Mouse (Mus musculus) stomach, embryonic 16.5 days (tissue): ENCODE measurements around the gene Gdf5. TPM values are rescaled to one million over a fixed set of nuclear protein-coding genes. Genes with fewer than 3 reads are reported as not detected.
A peak's percentile ranks its signal among the peaks of the same experiment; 100 is the strongest.

Source experiments
- ATAC-seq: fragments of 200-750 bp; cut with Nextera tagmentation; 2 replicates; pipeline ENCODE4 v1.8.0; 2017; ENCODE audit warnings: moderate number of reproducible peaks, moderate TSS enrichment; ENCODE audit not compliant: insufficient read depth, low FRiP score
- H3K27ac ChIP-seq: fragments of 300-500 bp; sonication (generic); 2 replicates; pipeline ENCODE4 v1.5.1; 2014; ENCODE audit warnings: low read length
- H3K27me3 ChIP-seq: fragments of 300-500 bp; sonication (generic); 2 replicates; pipeline ENCODE4 v1.6.1; 2014; ENCODE audit warnings: low read length, control low read depth, mixed read lengths; ENCODE audit not compliant: control insufficient read depth, insufficient read depth
- H3K36me3 ChIP-seq: fragments of 300-500 bp; sonication (generic); 2 replicates; pipeline ENCODE4 v1.6.1; 2014; ENCODE audit warnings: low read length; ENCODE audit not compliant: control insufficient read depth, insufficient read depth
- H3K4me1 ChIP-seq: fragments of 300-500 bp; sonication (generic); 2 replicates; pipeline ENCODE4 v1.6.1; 2014; ENCODE audit warnings: low read length, control low read depth, mixed read lengths; ENCODE audit not compliant: control insufficient read depth, insufficient read depth
- H3K4me2 ChIP-seq: fragments of 300-500 bp; sonication (generic); 2 replicates; pipeline ENCODE4 v1.6.1; 2014; ENCODE audit warnings: low read depth, low read length, mixed read lengths
- H3K4me3 ChIP-seq: fragments of 300-500 bp; sonication (generic); replicated peaks from 2 replicates; pipeline ENCODE4 v1.5.1; 2014; ENCODE audit warnings: mild to moderate bottlenecking, low read length
- H3K9ac ChIP-seq: fragments of 300-500 bp; sonication (generic); 2 replicates; pipeline ENCODE4 v1.6.1; 2014; ENCODE audit warnings: low read length
- H3K9me3 ChIP-seq: fragments of 300-500 bp; sonication (generic); replicated peaks from 2 replicates; pipeline ENCODE4 v1.6.1; 2016; ENCODE audit warnings: low read length, control low read depth; ENCODE audit not compliant: control insufficient read depth
- WGBS: fragments of 180-500 bp; shearing (Covaris S2); extraction: QIAGEN DNeasy Blood & Tissue Kit; methylation state at CpG from one replicate; pipeline ENCODE4 v1.1.7; 2014; 5-methylcytosine and 5-hydroxymethylcytosine counted together
- polyA plus RNA-seq: library from polyadenylated mRNA; unstranded; fragments of >200 nt; fragmentation: Nextera tagmentation; extraction: Ambion mirVana; gene quantifications from 2 replicates; pipeline ENCODE4 v1.2.1, GENCODE M21; 2015

The Gdf5 gene
- polyA plus RNA-seq, 1 experiment from 2014 or later: 1.3 TPM

GRCm38 (mm10) chr2:155962991-155963390 lies 17.8 kb upstream of the Gdf5 start:
- ATAC-seq: no peak
- Histone ChIP-seq H3K36me3 (peaks cover 16% of the 10 kb centered on the region), H3K4me3 (no peak overlapping the region), H3K27me3 (no peaks in the 10 kb centered on the region), H3K4me1 (0 out of 2 replicates have a peak, but pooled peaks cover 3% of the 10 kb centered on the region), H3K27ac (no peak overlapping the region), H3K4me2 (no peak overlapping the region), H3K9me3 (no peaks in the 10 kb centered on the region), H3K9ac (no peak overlapping the region)
- 21% methylated on average over 1 of the region's 1 CpGs for WGBS

- Histone ChIP-seq H3K4me3 (no peak overlapping the region), H3K27me3 (no peaks in the 10 kb centered on the region), H3K27ac (no peak overlapping the region), H3K4me1 (peaks cover 6% of the 10 kb centered on the region; the same call in 1 of the 2 replicates), H3K4me2 (no peak overlapping the region), H3K9me3 (no peaks in the 10 kb centered on the region), H3K9ac (no peak overlapping the region), H3K36me3 (peaks cover 16% of the 10 kb centered on the region)
- no peak for ATAC-seq
- WGBS: 79% methylated on average over 10 of the region's 10 CpGs
These were observed 16.7 kb upstream of the Gdf5 start for GRCm38 (mm10) chr2:155961862-155962261.

GRCm38 (mm10) chr2:155959981-155960380 lies 14.8 kb upstream of the Gdf5 start:
- WGBS: 70% methylated on average over 5 of the region's 5 CpGs
- Histone ChIP-seq H3K9ac (no peak overlapping the region), H3K36me3 (peaks cover 5% of the 10 kb centered on the region; the same call in 1 of the 2 replicates), H3K4me3 (no peak overlapping the region), H3K4me2 (no peak overlapping the region), H3K4me1 (peaks cover 6% of the 10 kb centered on the region; the same call in 1 of the 2 replicates), H3K9me3 (no peaks in the 10 kb centered on the region), H3K27me3 (no peaks in the 10 kb centered on the region), H3K27ac (no peak overlapping the region)
- ATAC-seq: no peak

GRCm38 (mm10) chr2:155956134-155957059 lies 11.2 kb upstream of the Gdf5 start, which contains the start of gene Cep250:
Gene Cep250, plus strand, starts transcription at chr2:155956458.
- Histone ChIP-seq H3K9ac (peak within 1 kb of the TSS; percentile 90), H3K4me3 (peak within 1 kb of the TSS; percentile 71), H3K36me3 (no peaks in the 10 kb centered on the region), H3K27me3 (no peaks in the 10 kb centered on the region), H3K9me3 (no peaks in the 10 kb centered on the region), H3K27ac (peak within 1 kb of the TSS; percentile 82), H3K4me1 (peaks cover 6% of the 10 kb centered on the region; the same call in 1 of the 2 replicates), H3K4me2 (peak within 1 kb of the TSS; percentile 54)
- under 1% methylated on average over 59 of the region's 59 CpGs for WGBS
- peak; percentile 98 for ATAC-seq

- Histone ChIP-seq H3K27me3 (no peaks in the 10 kb centered on the region), H3K36me3 (no peaks in the 10 kb centered on the region), H3K4me2 (no peak overlapping the region), H3K4me3 (no peak overlapping the region), H3K27ac (no peak overlapping the region), H3K9ac (no peak overlapping the region), H3K4me1 (no peaks in the 10 kb centered on the region), H3K9me3 (no peaks in the 10 kb centered on the region)
- no peak for ATAC-seq
These were observed 6.8 kb upstream of the Gdf5 start for GRCm38 (mm10) chr2:155952006-155952405.

GRCm38 (mm10) chr2:155949362-155949761 lies 4.2 kb upstream of the Gdf5 start:
- WGBS: 45% methylated on average over 6 of the region's 6 CpGs
- Histone ChIP-seq H3K27me3 (no peaks in the 10 kb centered on the region), H3K4me3 (no peak overlapping the region), H3K9ac (no peak overlapping the region), H3K36me3 (no peaks in the 10 kb centered on the region), H3K27ac (no peak overlapping the region), H3K9me3 (no peaks in the 10 kb centered on the region), H3K4me1 (peaks cover 2% of the 10 kb centered on the region; the same call in 1 of the 2 replicates), H3K4me2 (no peak overlapping the region)
- no peak for ATAC-seq

GRCm38 (mm10) chr2:155947390-155948002 lies 2.3 kb upstream of the Gdf5 start:
- Histone ChIP-seq H3K4me1 (peaks cover 10% of the 10 kb centered on the region), H3K4me3 (no peak overlapping the region), H3K9me3 (no peaks in the 10 kb centered on the region), H3K36me3 (no peaks in the 10 kb centered on the region), H3K9ac (no peak overlapping the region), H3K27me3 (no peaks in the 10 kb centered on the region), H3K4me2 (no peak overlapping the region), H3K27ac (0 out of 2 replicates have a peak overlapping the region, but pooled peaks have one; percentile 14)
- peak; percentile 57; the same call in 1 of the 2 replicates for ATAC-seq
- 32% methylated on average over 5 of the region's 5 CpGs for WGBS

GRCm38 (mm10) chr2:155946499-155946898 lies 1.3 kb upstream of the Gdf5 start:
- no peak overlapping the region for H3K27ac ChIP-seq
- no peak overlapping the region for H3K9ac ChIP-seq
- H3K4me3 ChIP-seq: no peak overlapping the region
- H3K9me3 ChIP-seq: no peaks in the 10 kb centered on the region
- WGBS: 27% methylated on average over 4 of the region's 4 CpGs
- no peak overlapping the region for H3K4me2 ChIP-seq
- H3K27me3 ChIP-seq: no peaks in the 10 kb centered on the region
- no peak for ATAC-seq
- H3K4me1 ChIP-seq: peaks cover 10% of the 10 kb centered on the region
- no peaks in the 10 kb centered on the region for H3K36me3 ChIP-seq

- H3K27me3 ChIP-seq: no peaks in the 10 kb centered on the region
- H3K4me3 ChIP-seq: no peak overlapping the region
- WGBS: 4% methylated on average over 7 of the region's 7 CpGs
- H3K9me3 ChIP-seq: no peaks in the 10 kb centered on the region
- ATAC-seq: no peak
- no peak overlapping the region for H3K9ac ChIP-seq
- no peak overlapping the region for H3K27ac ChIP-seq
- H3K36me3 ChIP-seq: no peaks in the 10 kb centered on the region
- peaks cover 10% of the 10 kb centered on the region for H3K4me1 ChIP-seq
- H3K4me2 ChIP-seq: no peak overlapping the region
These were observed 902 bp upstream of the Gdf5 start for GRCm38 (mm10) chr2:155946069-155946468.
